Comparison of ENCODE assay signal across 8 mouse cellular contexts in genomic region chr2:168250270-168250669, GRCm38 (mm10). TPM values are rescaled to one million over a fixed set of nuclear protein-coding genes. Genes with fewer than 3 reads are reported as not detected.
DNase-seq lines count a peak whose midpoint lies in the region; ATAC-seq and TF ChIP-seq lines count a peak whose summit lies in the region.
"Had no signal": no experiment of that assay in that cellular context is flagged by ENCODE, and none has a peak within 500 bp of the region (broad histone marks: within the 10 kb centered on the region; RNA-seq: fewer than 3 reads in every experiment).

No protein-coding gene starts in this region.

- no peak overlapping the region for H3K4me2 ChIP-seq in intestine, postnatal 0 days (replicated peaks; ENCODE audit: low read depth)
- H3K4me2 ChIP-seq in midbrain, postnatal 0 days (ENCODE audit: low read depth, low read length, poor library complexity, severe bottlenecking) = no peak overlapping the region
- H3K4me2 ChIP-seq: neural tube, embryonic 12.5 days had no signal

- DNase-seq in T-cell, adult 2 months (ENCODE audit: low spot score) = peak; percentile 74
- peak; percentile 76 for DNase-seq in cerebellum, adult 11 months
- peak; percentile 73 to 97 for DNase-seq in frontal cortex, adult 2 months (ENCODE audit: extremely low spot score in 1 of 2, low spot score in 1 of 2)
- DNase-seq in left cerebral cortex, postnatal 4 days = peak; percentile 87
- DNase-seq in midbrain, postnatal 0 days (ENCODE audit: low spot score) = peak; percentile 90
- peak; percentile 83 to 87 for DNase-seq in spleen, postnatal 10 days (ENCODE audit: low spot score in 2 of 2)

- ATAC-seq in intestine, postnatal 0 days = peak; percentile 56
- ATAC-seq in midbrain, postnatal 0 days (ENCODE audit: low FRiP score) = peak; percentile 32; the same call in 1 of the 2 replicates

- no peaks in the 10 kb centered on the region for H3K27me3 ChIP-seq in intestine, postnatal 0 days (replicated peaks; ENCODE audit: control insufficient read depth, insufficient read depth, low read length)
- H3K27me3 ChIP-seq in midbrain, postnatal 0 days (ENCODE audit: insufficient read depth, low read length) = no peaks in the 10 kb centered on the region

- intact Hi-C loops in left cerebral cortex, postnatal 4 days (cut with DNase I) = loop anchor here (5.0 kb wide), 2 partner anchors 377 to 397 kb away; no protein-coding TSS in a partner anchor

- no peaks in the 10 kb centered on the region for H3K4me1 ChIP-seq in intestine, postnatal 0 days (replicated peaks; ENCODE audit: control insufficient read depth, insufficient read depth, low read length)
- H3K4me1 ChIP-seq in midbrain, postnatal 0 days (ENCODE audit: insufficient read depth, low read length) = no peaks in the 10 kb centered on the region
- H3K4me1 ChIP-seq: neural tube, embryonic 12.5 days had no signal

- H3K9ac ChIP-seq in intestine, postnatal 0 days (ENCODE audit: low read depth, low read length) = no peak overlapping the region
- no peak overlapping the region for H3K9ac ChIP-seq in midbrain, postnatal 0 days (replicated peaks; ENCODE audit: low read length, poor library complexity, severe bottlenecking)
- H3K9ac ChIP-seq: neural tube, embryonic 12.5 days had no signal

- no peak overlapping the region for H3K27ac ChIP-seq in intestine, postnatal 0 days (ENCODE audit: low read depth, low read length)
- no peak overlapping the region for H3K27ac ChIP-seq in midbrain, postnatal 0 days (ENCODE audit: low read depth, low read length)
- H3K27ac ChIP-seq: neural tube, embryonic 12.5 days had no signal

- WGBS in intestine, postnatal 0 days = 16% methylated on average over 8 of the region's 8 CpGs
- 18% methylated on average over 8 of the region's 8 CpGs for WGBS in midbrain, postnatal 0 days

- no peaks in the 10 kb centered on the region for H3K36me3 ChIP-seq in intestine, postnatal 0 days (ENCODE audit: control insufficient read depth, insufficient read depth)
- no peaks in the 10 kb centered on the region for H3K36me3 ChIP-seq in midbrain, postnatal 0 days (ENCODE audit: insufficient read depth, low read length)
- H3K36me3 ChIP-seq: neural tube, embryonic 12.5 days had no signal

- no peaks in the 10 kb centered on the region for H3K9me3 ChIP-seq in intestine, postnatal 0 days (ENCODE audit: control insufficient read depth)
- H3K9me3 ChIP-seq in midbrain, postnatal 0 days (ENCODE audit: low read length) = no peaks in the 10 kb centered on the region
- H3K9me3 ChIP-seq: neural tube, embryonic 12.5 days had no signal

- TF ChIP-seq CTCF in intestine, postnatal 0 days (IDR thresholded peaks at IDR 0.05; ENCODE audit: low read depth) = peak; percentile 95
- TF ChIP-seq CTCF in midbrain, postnatal 0 days (IDR thresholded peaks at IDR 0.05) = peak; percentile 98

- H3K4me3 ChIP-seq in intestine, postnatal 0 days (ENCODE audit: low read depth, low read length) = no peak overlapping the region
- H3K4me3 ChIP-seq in midbrain, postnatal 0 days (ENCODE audit: low read depth, low read length) = no peak overlapping the region
- H3K4me3 ChIP-seq: neural tube, embryonic 12.5 days had no signal

RNA-seq across cellular contexts. Expression of gene Mocs3, which starts 19.8 kb away (rescaled TPM):
- 11.8 and 13.0 TPM in 2 replicates for polyA plus RNA-seq in frontal cortex, adult 2 months (2012; rRNA removed)
- 6.6 and 7.3 TPM in 2 replicates for polyA plus RNA-seq in intestine, postnatal 0 days (2015; fragmentation: Nextera tagmentation; extraction: Ambion mirVana)
- total RNA-seq in left cerebral cortex, postnatal 4 days (2021) = 10 to 100 TPM; 15.5 to 17.7 TPM
- total RNA-seq in midbrain, postnatal 0 days (2014; rRNA removed) = 19.3 and 20.9 TPM in 2 replicates
- polyA plus RNA-seq in midbrain, postnatal 0 days (2015; fragmentation: Nextera tagmentation; extraction: Ambion mirVana) = 7.4 and 7.5 TPM in 2 replicates

RNA-seq across cellular contexts. Expression of gene Dpm1, which starts 19.9 kb away (rescaled TPM):
- polyA plus RNA-seq in frontal cortex, adult 2 months (2012; rRNA removed) = 21.8 and 24.6 TPM in 2 replicates
- 130 and 131 TPM in 2 replicates for polyA plus RNA-seq in intestine, postnatal 0 days (2015; fragmentation: Nextera tagmentation; extraction: Ambion mirVana)
- total RNA-seq in left cerebral cortex, postnatal 4 days (2021) = 10 to 100 TPM; 29.7 to 41.5 TPM
- 11.4 and 30.0 TPM in 2 replicates for total RNA-seq in midbrain, postnatal 0 days (2014; rRNA removed)
- 87.9 and 97.2 TPM in 2 replicates for polyA plus RNA-seq in midbrain, postnatal 0 days (2015; fragmentation: Nextera tagmentation; extraction: Ambion mirVana)

RNA-seq across cellular contexts. Expression of gene Gm20716, which starts 20.1 kb away (rescaled TPM):
- 39.3 and 41.5 TPM in 2 replicates for polyA plus RNA-seq in frontal cortex, adult 2 months (2012; rRNA removed)
- 4.8 and 5.2 TPM in 2 replicates for polyA plus RNA-seq in intestine, postnatal 0 days (2015; fragmentation: Nextera tagmentation; extraction: Ambion mirVana)
- total RNA-seq in left cerebral cortex, postnatal 4 days (2021) = 10 to 100 TPM; 28.5 to 33.7 TPM
- total RNA-seq in midbrain, postnatal 0 days (2014; rRNA removed) = 43.2 and 47.1 TPM in 2 replicates
- 15.7 and 16.0 TPM in 2 replicates for polyA plus RNA-seq in midbrain, postnatal 0 days (2015; fragmentation: Nextera tagmentation; extraction: Ambion mirVana)

RNA-seq across cellular contexts. Expression of gene Kcng1, which starts 31.3 kb away (rescaled TPM):
- 11.2 and 12.4 TPM in 2 replicates for polyA plus RNA-seq in frontal cortex, adult 2 months (2012; rRNA removed)
- polyA plus RNA-seq in intestine, postnatal 0 days (2015; fragmentation: Nextera tagmentation; extraction: Ambion mirVana) = 1.8 and 1.9 TPM in 2 replicates
- 10 to 100 TPM; 34.4 to 34.5 TPM for total RNA-seq in left cerebral cortex, postnatal 4 days (2021)
- total RNA-seq in midbrain, postnatal 0 days (2014; rRNA removed) = 0.52 and 2.1 TPM in 2 replicates
- polyA plus RNA-seq in midbrain, postnatal 0 days (2015; fragmentation: Nextera tagmentation; extraction: Ambion mirVana) = 1.8 and 2.8 TPM in 2 replicates

RNA-seq across cellular contexts. Expression of gene Adnp, which starts 43.4 kb away (rescaled TPM):
- 33.8 and 43.5 TPM in 2 replicates for polyA plus RNA-seq in frontal cortex, adult 2 months (2012; rRNA removed)
- 5.4 and 6.5 TPM in 2 replicates for polyA plus RNA-seq in intestine, postnatal 0 days (2015; fragmentation: Nextera tagmentation; extraction: Ambion mirVana)
- 100 to 1,000 TPM; 146 to 147 TPM for total RNA-seq in left cerebral cortex, postnatal 4 days (2021)
- total RNA-seq in midbrain, postnatal 0 days (2014; rRNA removed) = 24.9 and 56.5 TPM in 2 replicates
- polyA plus RNA-seq in midbrain, postnatal 0 days (2015; fragmentation: Nextera tagmentation; extraction: Ambion mirVana) = 10.3 and 15.4 TPM in 2 replicates
